Mouse (Mus musculus) ES-E14 (cell line): ENCODE measurements around the gene Endov. TPM values are rescaled to one million over a fixed set of nuclear protein-coding genes. Genes with fewer than 3 reads are reported as not detected.
A peak's percentile ranks its signal among the peaks of the same experiment; 100 is the strongest.

Source experiments
- DNase-seq: peaks from one replicate; pipeline ENCODE4 v3.0.0-alpha.2; 2013; ENCODE audit warnings: low read depth, low spot score
- H3K27ac ChIP-seq: 2 replicates; pipeline ENCODE4 v1.5.1; 2012; ENCODE audit warnings: low read depth, mild to moderate bottlenecking, low read length, moderate library complexity, mixed read lengths; ENCODE audit not compliant: poor library complexity, insufficient read depth, severe bottlenecking
- H3K36me3 ChIP-seq: 2 replicates; pipeline ENCODE4 v1.6.1; 2012; ENCODE audit warnings: mild to moderate bottlenecking, low read length, moderate library complexity, mixed read lengths; ENCODE audit not compliant: control insufficient read depth, poor library complexity, insufficient read depth, severe bottlenecking
- H3K4me1 ChIP-seq, 2 experiments: fragments of 150-350 bp in 1 of 2; sonication (generic) in 1 of 2; 2 replicates each; pipeline ENCODE4 v1.6.1; 2012; ENCODE audit warnings: low read length in 2 of 2, mild to moderate bottlenecking in 1 of 2, mixed read lengths in 1 of 2; ENCODE audit not compliant: control insufficient read depth in 2 of 2, insufficient read depth in 2 of 2, poor library complexity in 1 of 2
- H3K4me3 ChIP-seq, 2 experiments: fragments of 150-350 bp in 1 of 2; sonication (generic) in 1 of 2; 2 replicates each; pipeline ENCODE4 v1.5.1; 2012; ENCODE audit warnings: low read length in 2 of 2, low read depth in 1 of 2, mild to moderate bottlenecking in 1 of 2, mixed read lengths in 1 of 2; ENCODE audit not compliant: insufficient read depth in 1 of 2, poor library complexity in 1 of 2, severe bottlenecking in 1 of 2
- H3K9ac ChIP-seq: 2 replicates; pipeline ENCODE4 v1.6.1; 2012; ENCODE audit warnings: low read depth, mild to moderate bottlenecking, low read length, mixed read lengths; ENCODE audit not compliant: poor library complexity, insufficient read depth, severe bottlenecking
- H3K9me3 ChIP-seq: fragments of 150-350 bp; sonication (generic); 2 replicates; pipeline ENCODE4 v1.6.1; 2012; ENCODE audit warnings: low read depth, mild to moderate bottlenecking, low read length; ENCODE audit not compliant: control insufficient read depth, insufficient read depth
- CHD2 ChIP-seq: IDR thresholded peaks from 2 replicates; pipeline ENCODE4 v1.6.1; 2014; ENCODE audit warnings: mild to moderate bottlenecking, low read depth, low read length, inconsistent platforms
- HCFC1 ChIP-seq: IDR thresholded peaks from 2 replicates; pipeline ENCODE4 v1.6.1; 2012; ENCODE audit warnings: low read length, inconsistent platforms, borderline replicate concordance; ENCODE audit not compliant: insufficient read depth
- MAFK ChIP-seq: IDR thresholded peaks from 2 replicates; pipeline ENCODE4 v1.6.1; 2014; ENCODE audit warnings: mild to moderate bottlenecking, low read depth, low read length, inconsistent platforms; ENCODE audit not compliant: insufficient read depth
- ZC3H11A ChIP-seq: IDR thresholded peaks from 2 replicates; pipeline ENCODE4 v1.6.1; 2012; ENCODE audit warnings: low read depth, mild to moderate bottlenecking, inconsistent platforms, low read length, borderline replicate concordance
- ZNF384 ChIP-seq: IDR thresholded peaks from 2 replicates; pipeline ENCODE4 v1.6.1; 2012; ENCODE audit warnings: low read depth, low read length, inconsistent platforms
- in situ Hi-C, 2 experiments: fragments of 600-800 bp; cut with MboI; formaldehyde crosslinking; loops; one replicate each; pipeline ENCODE4 v1.15.1; 2025; ENCODE audit warnings: low sequenced_read_pairs in 2 of 2, inconsistent platforms in 1 of 2; ENCODE audit not compliant: unreplicated experiment in 2 of 2
- total RNA-seq: library from RNA; depleted of rRNA; stranded (reverse); fragments of 300-350 nt; gene quantifications from 2 replicates; pipeline ENCODE4 v1.2.3, GENCODE M21; 2012

Endov gene
- total RNA-seq, 1 experiment, result 10.0 TPM

- in situ Hi-C loops, result no loop called here
- H3K36me3 ChIP-seq, result peaks cover 4% of the 10 kb centered on the region; the same call in 1 of the 2 replicates
- no peak overlapping the region for H3K27ac ChIP-seq
- no peak for DNase-seq
- no peaks in the 10 kb centered on the region for H3K4me1 ChIP-seq
- no peaks in the 10 kb centered on the region for H3K9me3 ChIP-seq
- H3K4me3 ChIP-seq, result no peak overlapping the region
- no peak overlapping the region for H3K9ac ChIP-seq
- TF ChIP-seq MAFK (no peak), ZNF384 (no peak), HCFC1 (no peak), CHD2 (no peak), ZC3H11A (no peak)
These were observed 8.2 kb downstream of the Endov start for GRCm38 (mm10) chr11:119499297-119499696.

GRCm38 (mm10) chr11:119500011-119500410 is 8.9 kb downstream of the Endov start:
- TF ChIP-seq HCFC1, result no peak
- TF ChIP-seq CHD2, result no peak
- no peak for TF ChIP-seq ZC3H11A
- no peak for TF ChIP-seq ZNF384
- no peak for TF ChIP-seq MAFK
- in situ Hi-C loops, result loop anchor here (5.0 to 25.0 kb wide), 2 partner anchors 407 to 412 kb away; partner anchors contain the start of gene Chmp6 (in 1 of the 2)
- Histone ChIP-seq H3K27ac (no peak overlapping the region), H3K4me1 (no peaks in the 10 kb centered on the region), H3K4me3 (no peak overlapping the region), H3K36me3 (peaks cover 7% of the 10 kb centered on the region; the same call in 1 of the 2 replicates), H3K9me3 (no peaks in the 10 kb centered on the region), H3K9ac (no peak overlapping the region)
- no peak for DNase-seq

- no peak overlapping the region for H3K4me3 ChIP-seq
- DNase-seq, result peak; percentile 51
- no peaks in the 10 kb centered on the region for H3K9me3 ChIP-seq
- H3K36me3 ChIP-seq, result peaks cover 16% of the 10 kb centered on the region; the same call in 1 of the 2 replicates
- no peak overlapping the region for H3K9ac ChIP-seq
- H3K4me1 ChIP-seq, result no peaks in the 10 kb centered on the region
- in situ Hi-C loops, result loop anchor here (5.0 to 25.0 kb wide), 2 partner anchors 404 to 409 kb away; partner anchors contain the start of gene Chmp6 (in 1 of the 2)
- no peak overlapping the region for H3K27ac ChIP-seq
- TF ChIP-seq ZNF384 (no peak), ZC3H11A (peak; percentile 65; the same call in 1 of the 2 replicates)
These were observed 12.5 kb downstream of the Endov start for GRCm38 (mm10) chr11:119503675-119504074.

GRCm38 (mm10) chr11:119506386-119506785 is 15.2 kb downstream of the Endov start:
- TF ChIP-seq CHD2 (no peak), ZC3H11A (no peak), MAFK (no peak), ZNF384 (no peak), HCFC1 (no peak)
- Histone ChIP-seq H3K9me3 (no peaks in the 10 kb centered on the region), H3K4me3 (no peak overlapping the region), H3K9ac (no peak overlapping the region), H3K36me3 (peaks cover 16% of the 10 kb centered on the region; the same call in 1 of the 2 replicates), H3K27ac (no peak overlapping the region), H3K4me1 (no peaks in the 10 kb centered on the region)
- DNase-seq, result no peak
- in situ Hi-C loops, result loop anchor here in 1 of 2 experiments (25.0 kb wide), 1 partner anchor 406 kb away; the partner anchor contains the start of gene Chmp6

GRCm38 (mm10) chr11:119507772-119508171 is 16.6 kb downstream of the Endov start:
- in situ Hi-C loops, result loop anchor here in 1 of 2 experiments (25.0 kb wide), 1 partner anchor 405 kb away; the partner anchor contains the start of gene Chmp6
- no peak overlapping the region for H3K27ac ChIP-seq

More at GRCm38 (mm10) chr11:119507772-119508171, 16.6 kb downstream of the Endov start:
- Histone ChIP-seq H3K9ac (no peak overlapping the region), H3K36me3 (peaks cover 12% of the 10 kb centered on the region; the same call in 1 of the 2 replicates), H3K4me3 (no peak overlapping the region), H3K4me1 (no peaks in the 10 kb centered on the region; a peak in 1 of 4 replicates), H3K9me3 (no peaks in the 10 kb centered on the region)
- TF ChIP-seq CHD2 (no peak), ZC3H11A (no peak), HCFC1 (no peak), MAFK (no peak)
- no peak for DNase-seq
